Mouse (Mus musculus) heart, adult 11 months (tissue): Measurements from ENCODE around the gene Hmox1.

Source experiments
- DNase-seq: peaks from one replicate; pipeline ENCODE4 v3.0.0; 2022

Gene Hmox1

GRCm38 (mm10) chr8:75090781-75091365 lies 2.5 kb upstream of the Hmox1 start:
- DNase-seq: no peak

- DNase-seq: no peak
Observed at GRCm38 (mm10) chr8:75102956-75103355, 9.5 kb downstream of the Hmox1 start.

GRCm38 (mm10) chr8:75103376-75103878 lies 10.0 kb downstream of the Hmox1 start:
- peak; percentile 87 for DNase-seq

GRCm38 (mm10) chr8:75108527-75109235 lies 15.3 kb downstream of the Hmox1 start:
- peak; percentile 97 for DNase-seq

GRCm38 (mm10) chr8:75109236-75109967 lies 16.0 kb downstream of the Hmox1 start, which contains the start of gene Mcm5:
TSS of gene Mcm5 (plus strand) at chr8:75109569.
- DNase-seq: peak; percentile 100

GRCm38 (mm10) chr8:75110093-75110492 lies 16.7 kb downstream of the Hmox1 start:
- DNase-seq: peak; percentile 88

GRCm38 (mm10) chr8:75118505-75118904 lies 25.1 kb downstream of the Hmox1 start:
- DNase-seq: no peak

GRCm38 (mm10) chr8:75119287-75119686 lies 25.9 kb downstream of the Hmox1 start:
- no peak for DNase-seq

- peak; percentile 36 for DNase-seq
Observed at GRCm38 (mm10) chr8:75119747-75120146, 26.3 kb downstream of the Hmox1 start.

GRCm38 (mm10) chr8:75127406-75127805 lies 34.0 kb downstream of the Hmox1 start:
- peak; percentile 70 for DNase-seq

- DNase-seq: peak; percentile 87
Observed at GRCm38 (mm10) chr8:75132485-75132884, 39.1 kb downstream of the Hmox1 start.

GRCm38 (mm10) chr8:75133399-75133798 lies 40.0 kb downstream of the Hmox1 start:
- peak; percentile 54 for DNase-seq

GRCm38 (mm10) chr8:75134603-75135391 lies 41.4 kb downstream of the Hmox1 start:
- peak; percentile 98 for DNase-seq

GRCm38 (mm10) chr8:75135756-75136155 lies 42.3 kb downstream of the Hmox1 start:
- peak; percentile 86 for DNase-seq

GRCm38 (mm10) chr8:75136256-75136655 lies 42.8 kb downstream of the Hmox1 start:
- DNase-seq: peak; percentile 69

- no peak for DNase-seq
Observed at GRCm38 (mm10) chr8:75137536-75137935, 44.1 kb downstream of the Hmox1 start.
